Mouse (Mus musculus) cerebellum, adult 2 months (tissue): ENCODE measurements around the gene Pgc. TPM values are rescaled to one million over a fixed set of nuclear protein-coding genes. Genes with fewer than 3 reads are reported as not detected.

Experiments used
- DNase-seq, 2 experiments: peaks; one replicate each; pipeline ENCODE4 v3.0.0; 2021
- H3K27ac ChIP-seq: fragments of 200-500 bp; 2 replicates; pipeline ENCODE4 v1.5.1; 2012; ENCODE audit warnings: low read length, control low read depth, inconsistent platforms; ENCODE audit not compliant: insufficient read depth
- H3K27me3 ChIP-seq: fragments of 200-500 bp; 2 replicates; pipeline ENCODE4 v1.6.1; 2012; ENCODE audit warnings: inconsistent platforms, mild to moderate bottlenecking, low read length, moderate library complexity; ENCODE audit not compliant: control insufficient read depth, insufficient read depth
- H3K4me1 ChIP-seq: fragments of 200-500 bp; 2 replicates; pipeline ENCODE4 v1.6.1; 2011; ENCODE audit warnings: low read length; ENCODE audit not compliant: control insufficient read depth, insufficient read depth
- H3K4me3 ChIP-seq: fragments of 200-500 bp; replicated peaks from 2 replicates; pipeline ENCODE3; 2011; ENCODE audit warnings: mild to moderate bottlenecking, low read depth, low read length, control low read depth; ENCODE audit not compliant: insufficient read depth
- CTCF ChIP-seq: fragments of 200-500 bp; IDR thresholded peaks from 2 replicates; pipeline ENCODE4 v1.5.1; 2011; ENCODE audit warnings: low read depth, mild to moderate bottlenecking, control low read depth, low read length, moderate library complexity, borderline replicate concordance; ENCODE audit not compliant: insufficient read depth
- POLR2A ChIP-seq: fragments of 200-500 bp; IDR thresholded peaks from 2 replicates; pipeline ENCODE4 v1.6.1; 2011; ENCODE audit warnings: low read length, control low read depth, borderline replicate concordance; ENCODE audit not compliant: insufficient read depth
- WGBS: fragments of 180-500 bp; shearing (Covaris S2); methylation state at CpG from one replicate; pipeline ENCODE4 v1.1.7; 2018; 5-methylcytosine and 5-hydroxymethylcytosine counted together
- polyA plus RNA-seq: library from polyadenylated mRNA; depleted of rRNA; stranded (reverse); fragments of >200 nt; gene quantifications from 2 replicates; pipeline ENCODE4 v1.2.3, GENCODE M21; 2012

The Pgc gene
- polyA plus RNA-seq, 1 experiment, result 0.31 TPM

- Histone ChIP-seq H3K27ac (no peak overlapping the region), H3K4me3 (peak overlapping the region; percentile 5), H3K27me3 (no peaks in the 10 kb centered on the region), H3K4me1 (peaks cover 3% of the 10 kb centered on the region; the same call in 1 of the 2 replicates)
- TF ChIP-seq CTCF, result no peak
- no peak for TF ChIP-seq POLR2A
- 51% methylated on average over 7 of the region's 8 CpGs for WGBS
- DNase-seq, result no peak
These were observed 36.7 kb upstream of the Pgc start for GRCm38 (mm10) chr17:47689894-47690293.

GRCm38 (mm10) chr17:47691650-47692049 is 35.0 kb upstream of the Pgc start:
- 92% methylated on average over 3 of the region's 3 CpGs for WGBS
- peaks cover 3% of the 10 kb centered on the region; the same call in 1 of the 2 replicates for H3K4me1 ChIP-seq
- no peak overlapping the region for H3K27ac ChIP-seq
- DNase-seq, result no peak
- TF ChIP-seq POLR2A (no peak), CTCF (no peak)
- H3K27me3 ChIP-seq, result no peaks in the 10 kb centered on the region
- H3K4me3 ChIP-seq, result no peak overlapping the region

DNA sequence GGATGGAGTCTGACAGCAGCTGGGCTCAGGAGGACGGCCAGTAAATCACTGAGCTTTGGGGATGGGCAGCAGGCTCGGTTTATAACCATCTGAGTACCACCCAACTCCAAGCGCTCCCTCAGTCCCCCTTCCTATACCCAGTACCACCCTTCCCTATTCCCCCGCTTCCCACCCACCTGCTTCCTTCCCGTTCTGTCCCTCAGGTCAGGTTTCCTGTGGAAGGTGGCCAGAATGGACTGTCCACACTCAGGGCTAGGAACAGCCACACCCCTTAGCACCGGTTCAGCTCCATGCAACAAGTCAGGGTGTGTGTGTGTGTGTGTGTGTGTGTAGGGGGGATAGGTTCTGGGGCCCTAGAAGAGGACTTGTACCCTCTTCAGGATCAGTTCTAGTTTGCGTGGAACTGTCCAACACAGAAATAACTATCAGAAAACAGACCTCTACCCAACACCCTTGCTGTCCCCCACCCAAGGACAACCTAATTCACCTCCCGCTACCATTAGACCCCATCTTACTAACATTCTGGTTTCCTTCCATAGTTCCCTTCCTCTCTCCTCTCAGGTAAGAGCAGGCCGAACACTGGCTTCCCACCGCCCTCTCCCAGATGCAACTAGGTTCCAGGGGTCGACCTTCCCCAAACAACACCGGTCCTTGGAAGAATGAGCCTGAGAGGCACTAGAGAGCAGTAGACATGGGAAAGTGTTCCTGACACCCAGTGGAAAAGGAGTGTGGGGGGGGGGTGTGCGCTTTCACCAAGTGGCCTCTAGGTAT is 32.8 kb upstream of the Pgc start:
- 51% methylated on average over 13 of the region's 13 CpGs for WGBS
- Histone ChIP-seq H3K4me3 (peak overlapping the region; percentile 97), H3K27me3 (no peaks in the 10 kb centered on the region), H3K27ac (no peak overlapping the region), H3K4me1 (peaks cover 3% of the 10 kb centered on the region; the same call in 1 of the 2 replicates)
- TF ChIP-seq CTCF (no peak), POLR2A (no peak)
- DNase-seq, result no peak

DNA sequence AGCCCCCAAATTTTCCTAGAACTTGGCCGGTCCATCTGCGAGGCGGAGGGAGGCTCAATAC is 32.4 kb upstream of the Pgc start, which contains the start of gene Gm21981:
Gene Gm21981 (minus strand): TSS at position 14 of the 61 bp plus-strand sequence.
- no peak for TF ChIP-seq POLR2A
- TF ChIP-seq CTCF, result no peak
- peak within 1 kb of the TSS; percentile 97 for H3K4me3 ChIP-seq
- no peak for DNase-seq
- WGBS, result 0% methylated on average over 3 of the region's 3 CpGs
- H3K27me3 ChIP-seq, result no peaks in the 10 kb centered on the region
- peaks cover 3% of the 10 kb centered on the region; the same call in 1 of the 2 replicates for H3K4me1 ChIP-seq
- no peak within 1 kb of the TSS; the same call in 1 of the 2 replicates for H3K27ac ChIP-seq

GRCm38 (mm10) chr17:47694503-47695336 is 31.9 kb upstream of the Pgc start, which contains the start of gene Prickle4:
TSS of gene Prickle4 (minus strand) at chr17:47694736.
- Histone ChIP-seq H3K27ac (no peak within 1 kb of the TSS; the same call in 1 of the 2 replicates), H3K4me3 (peak within 1 kb of the TSS; percentile 97), H3K4me1 (peaks cover 3% of the 10 kb centered on the region; the same call in 1 of the 2 replicates), H3K27me3 (no peaks in the 10 kb centered on the region)
- TF ChIP-seq CTCF, result peak; percentile 63
- TF ChIP-seq POLR2A, result no peak
- DNase-seq, result peak; percentile 97 to 98
- 1% methylated on average over 75 of the region's 82 CpGs for WGBS

DNA sequence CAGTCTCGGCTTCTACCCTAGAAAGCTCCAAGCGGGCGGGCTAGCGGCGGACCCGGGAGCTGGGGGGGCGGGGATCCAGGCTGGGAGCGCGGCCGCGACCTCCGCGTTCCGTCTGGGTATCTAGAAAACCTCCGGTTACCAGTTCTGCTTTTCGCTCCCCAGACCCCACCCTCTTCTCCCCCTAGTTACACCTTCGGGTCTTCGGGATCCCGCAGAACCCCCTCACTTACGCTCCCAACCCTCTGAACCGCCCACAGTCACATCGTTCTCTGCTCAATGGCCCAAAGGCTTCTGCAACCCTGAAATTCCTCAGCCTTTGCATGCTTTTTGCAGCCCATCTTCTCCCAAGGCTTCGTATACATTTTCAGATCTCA is 31.3 kb upstream of the Pgc start:
- TF ChIP-seq CTCF (no peak), POLR2A (no peak)
- Histone ChIP-seq H3K27ac (no peak overlapping the region; the same call in 1 of the 2 replicates), H3K4me3 (peak overlapping the region; percentile 72), H3K4me1 (peaks cover 3% of the 10 kb centered on the region; the same call in 1 of the 2 replicates), H3K27me3 (no peaks in the 10 kb centered on the region)
- under 1% methylated on average over 19 of the region's 23 CpGs for WGBS
- no peak for DNase-seq

DNA sequence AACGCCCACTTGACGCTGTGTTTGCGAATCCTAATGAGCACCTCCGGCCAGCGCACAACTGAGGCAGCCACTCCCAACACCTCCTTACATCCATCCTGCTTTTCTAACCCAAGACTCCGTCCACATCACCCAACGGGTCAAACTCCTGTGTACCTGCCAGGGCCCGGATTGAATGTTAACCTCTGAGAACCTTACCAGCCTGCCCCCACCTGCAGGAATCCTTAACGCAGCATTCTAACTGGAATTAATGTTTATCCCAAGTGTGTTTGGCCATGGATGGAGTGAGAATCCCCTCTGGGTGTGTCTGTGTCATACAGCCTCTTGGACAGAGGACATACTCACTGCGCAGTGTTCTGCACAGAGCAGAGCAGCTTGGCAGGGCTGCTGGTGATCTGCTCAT is 28.5 kb upstream of the Pgc start:
- 88% methylated on average over 10 of the region's 10 CpGs for WGBS
- DNase-seq, result no peak
- no peak overlapping the region for H3K27ac ChIP-seq
- H3K27me3 ChIP-seq, result no peaks in the 10 kb centered on the region
- H3K4me1 ChIP-seq, result peaks cover 3% of the 10 kb centered on the region; the same call in 1 of the 2 replicates
- TF ChIP-seq CTCF (no peak), POLR2A (no peak)
- no peak overlapping the region for H3K4me3 ChIP-seq
